Mouse (Mus musculus): ENCODE data around the gene Dennd2c. TPM values are rescaled to one million over a fixed set of nuclear protein-coding genes. Genes with fewer than 3 reads are reported as not detected.

Dennd2c gene
- polyA plus RNA-seq (2015; fragmentation: Nextera tagmentation; extraction: Ambion mirVana): 1.8 and 1.9 TPM in 2 replicates

GRCm38 (mm10) chr3:103102454-103103390 is at the start of gene Dennd2c:
TSS of gene Dennd2c (plus strand) at chr3:103102604.

GRCm38 (mm10) chr3:103058207-103059157 is 43.9 kb upstream of the Dennd2c start, which contains the start of gene Nras:
TSS of gene Nras (plus strand) at chr3:103058285.

GRCm38 (mm10) chr3:103073771-103074170 is 28.6 kb upstream of the Dennd2c start, which contains the start of gene Ampd1:
TSS of gene Ampd1 (plus strand) at chr3:103074014.

GRCm38 (mm10) chr3:103171505-103172267 is 69.3 kb downstream of the Dennd2c start, which contains the start of gene Bcas2:
TSS of gene Bcas2 (plus strand) at chr3:103171655.

Other genes with a start within 250 kb of the Dennd2c start
- 0.47 TPM in 1 of 2 replicates, not detected in the other for gene Sycp1, start 166.5 kb upstream of the Dennd2c start, polyA plus RNA-seq (2015; fragmentation: Nextera tagmentation; extraction: Ambion mirVana)
- gene Nr1h5, start 138.5 kb upstream of the Dennd2c start, polyA plus RNA-seq (2015; fragmentation: Nextera tagmentation; extraction: Ambion mirVana): 0.08 and 0.11 TPM in 2 replicates
- gene Sike1, start 106.9 kb upstream of the Dennd2c start, polyA plus RNA-seq (2015; fragmentation: Nextera tagmentation; extraction: Ambion mirVana): 62.6 and 63.9 TPM in 2 replicates
- gene Csde1, start 82.2 kb upstream of the Dennd2c start, polyA plus RNA-seq (2015; fragmentation: Nextera tagmentation; extraction: Ambion mirVana): 171 and 230 TPM in 2 replicates
- 41.6 and 44.2 TPM in 2 replicates for gene Nras, start 44.3 kb upstream of the Dennd2c start, polyA plus RNA-seq (2015; fragmentation: Nextera tagmentation; extraction: Ambion mirVana)
- gene Ampd1, start 28.6 kb upstream of the Dennd2c start, polyA plus RNA-seq (2015; fragmentation: Nextera tagmentation; extraction: Ambion mirVana): 0.35 TPM in 1 of 2 replicates, not detected in the other
- gene Bcas2, start 69.1 kb downstream of the Dennd2c start, polyA plus RNA-seq (2015; fragmentation: Nextera tagmentation; extraction: Ambion mirVana): 110 and 130 TPM in 2 replicates
- 9.2 and 17.0 TPM in 2 replicates for gene Trim33, start 176.7 kb downstream of the Dennd2c start, polyA plus RNA-seq (2015; fragmentation: Nextera tagmentation; extraction: Ambion mirVana)